Mouse (Mus musculus): Measurements from ENCODE around the gene Tenm4. TPM values are rescaled to one million over a fixed set of nuclear protein-coding genes. Genes with fewer than 3 reads are reported as not detected.

The Tenm4 gene
- total and polyA plus RNA-seq, 3 experiments, result 0.03 to 0.26 (median 0.04) TPM

DNA sequence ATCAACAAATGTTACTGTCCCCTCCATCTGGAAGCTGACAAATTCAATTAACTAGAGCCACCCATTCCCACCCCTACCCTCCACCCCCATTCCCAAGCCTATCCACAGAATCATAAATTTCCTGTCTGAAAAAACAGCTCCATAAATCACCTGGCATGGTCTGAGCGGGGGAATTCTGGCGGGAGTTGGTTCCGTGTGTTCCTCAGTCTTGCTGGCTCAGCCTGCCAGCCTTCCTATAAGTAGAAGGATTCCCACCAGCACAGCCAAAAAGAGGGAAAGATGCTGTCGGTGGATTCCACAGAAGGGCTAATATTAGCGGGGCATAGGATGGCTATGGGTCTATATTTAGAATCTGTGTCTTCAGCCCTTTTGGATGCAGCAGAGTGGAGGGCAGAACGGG is 204.5 kb downstream of the Tenm4 start:
- no peaks in the 10 kb centered on the region for H3K27me3 ChIP-seq (replicated peaks)
- no peak for DNase-seq (ENCODE audit: extremely low read depth)
- TF ChIP-seq JUN (IDR thresholded peaks at IDR 0.05; ENCODE audit: insufficient read depth, low read depth, low read length), result no peak
- no peak for TF ChIP-seq MAX (IDR thresholded peaks at IDR 0.05; ENCODE audit: low read length)
- TF ChIP-seq CHD1 (IDR thresholded peaks at IDR 0.05; ENCODE audit: low read depth, low read length), result no peak
- H3K4me2 ChIP-seq (ENCODE audit: insufficient read depth, low read depth, poor library complexity, severe bottlenecking), result no peak overlapping the region
- H3K36me3 ChIP-seq (replicated peaks in 1 of 2; ENCODE audit: control insufficient read depth in 1 of 2, insufficient read depth in 1 of 2, low read length in 1 of 2), result no peaks in the 10 kb centered on the region
- in situ Hi-C loops (cut with MboI; ENCODE audit: low pct_ligation_motif_present, low pct_unique_long_range_greater_than_20kb, low sequenced_read_pairs) (no loop called here), dilution Hi-C loops (cut with MboI; ENCODE audit: extremely low pct_ligation_motif_present, extremely low pct_unique_long_range_greater_than_20kb, low sequenced_read_pairs) (no loop called here)
- H3K4me1 ChIP-seq (ENCODE audit: control insufficient read depth in 1 of 2, insufficient read depth in 2 of 2), result peaks cover 0 to 17% of the 10 kb centered on the region in 2 experiments; a peak in 2 of 4 replicates
- H3K9ac ChIP-seq (ENCODE audit: insufficient read depth, low read depth), result no peak overlapping the region
- H3K4me3 ChIP-seq (replicated peaks in 1 of 3; ENCODE audit: low read depth in 2 of 3, low read length in 2 of 3, poor library complexity in 1 of 3), result no peak overlapping the region
- no peak overlapping the region for H3K27ac ChIP-seq (ENCODE audit: insufficient read depth, low read depth)
- no peaks in the 10 kb centered on the region for H3K9me3 ChIP-seq (replicated peaks; ENCODE audit: low read length)
- H3K79me2 ChIP-seq (replicated peaks; ENCODE audit: control insufficient read depth, extremely low read depth, insufficient read depth, poor library complexity, severe bottlenecking), result no peaks in the 10 kb centered on the region

DNA sequence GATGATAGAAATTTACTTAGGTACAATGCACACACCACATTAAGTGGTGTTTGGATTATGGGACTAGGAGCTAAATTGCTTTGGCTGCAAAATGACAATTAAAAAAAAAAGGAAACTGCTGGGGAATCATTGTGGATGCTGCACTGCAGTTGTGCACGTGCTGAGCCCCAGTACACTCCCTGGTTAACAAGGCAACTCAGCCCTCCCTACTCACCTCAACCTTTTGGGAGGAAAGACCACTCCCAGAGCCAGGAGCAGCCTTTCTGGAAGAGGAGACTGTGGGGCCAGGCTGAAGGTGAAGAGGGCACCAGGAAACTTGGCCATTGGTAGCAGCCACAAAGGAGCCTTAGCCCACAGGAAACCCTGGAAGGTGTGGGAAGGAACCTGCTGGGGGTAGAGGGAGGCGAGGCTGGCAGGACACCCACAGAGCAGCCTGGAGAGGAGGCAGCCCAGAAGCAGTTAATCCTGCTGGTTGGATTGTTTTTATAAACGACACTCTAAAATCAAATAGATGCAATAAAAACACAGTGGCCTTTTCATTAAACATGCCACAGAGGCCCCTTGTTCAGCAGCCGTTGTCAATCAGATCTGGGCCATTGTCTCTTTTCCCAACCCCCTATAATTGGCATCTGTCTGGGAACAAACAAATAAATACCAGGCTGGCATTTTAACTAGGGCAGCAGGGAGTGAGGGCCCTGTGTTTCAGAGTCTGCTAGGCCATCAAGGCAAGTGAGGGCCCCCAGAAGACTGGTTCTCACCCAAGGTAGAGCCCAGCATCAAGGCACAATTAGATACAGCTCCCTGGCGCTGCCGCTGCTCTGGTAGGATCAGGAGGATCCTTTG is 212.9 kb downstream of the Tenm4 start:
- Histone ChIP-seq H3K4me3 (replicated peaks in 1 of 3; ENCODE audit: low read depth in 2 of 3, low read length in 2 of 3, poor library complexity in 1 of 3) (no peak overlapping the region), H3K9ac (ENCODE audit: insufficient read depth, low read depth) (no peak overlapping the region), H3K9me3 (replicated peaks; ENCODE audit: low read length) (no peaks in the 10 kb centered on the region), H3K79me2 (replicated peaks; ENCODE audit: control insufficient read depth, extremely low read depth, insufficient read depth, poor library complexity, severe bottlenecking) (no peaks in the 10 kb centered on the region), H3K27ac (ENCODE audit: insufficient read depth, low read depth) (no peak overlapping the region), H3K4me2 (ENCODE audit: insufficient read depth, low read depth, poor library complexity, severe bottlenecking) (no peak overlapping the region), H3K27me3 (replicated peaks) (no peaks in the 10 kb centered on the region), H3K36me3 (replicated peaks in 1 of 2; ENCODE audit: control insufficient read depth in 1 of 2, insufficient read depth in 1 of 2, low read length in 1 of 2) (no peaks in the 10 kb centered on the region), H3K4me1 (ENCODE audit: control insufficient read depth in 1 of 2, insufficient read depth in 2 of 2) (no peaks in the 10 kb centered on the region)
- TF ChIP-seq MXI1 (IDR thresholded peaks at IDR 0.05; ENCODE audit: low read depth, low read length) (no peak), ZNF384 (IDR thresholded peaks at IDR 0.05; ENCODE audit: low read depth, low read length) (no peak), CHD1 (IDR thresholded peaks at IDR 0.05; ENCODE audit: low read depth, low read length) (no peak), TCF12 (IDR thresholded peaks at IDR 0.05; ENCODE audit: low read depth, low read length) (no peak), ZMIZ1 (IDR thresholded peaks at IDR 0.05; ENCODE audit: low read depth, low read length) (no peak), MEF2A (IDR thresholded peaks at IDR 0.05; ENCODE audit: borderline replicate concordance, low read depth, low read length) (no peak), MAX (IDR thresholded peaks at IDR 0.05; ENCODE audit: low read length) (no peak), NELFE (IDR thresholded peaks at IDR 0.05; ENCODE audit: low read depth, low read length) (no peak)
- in situ Hi-C loops (cut with MboI; ENCODE audit: low pct_ligation_motif_present, low pct_unique_long_range_greater_than_20kb, low sequenced_read_pairs) (no loop called here), dilution Hi-C loops (cut with MboI; ENCODE audit: extremely low pct_ligation_motif_present, extremely low pct_unique_long_range_greater_than_20kb, low sequenced_read_pairs) (no loop called here)
- no peak for DNase-seq (ENCODE audit: extremely low read depth)

DNA sequence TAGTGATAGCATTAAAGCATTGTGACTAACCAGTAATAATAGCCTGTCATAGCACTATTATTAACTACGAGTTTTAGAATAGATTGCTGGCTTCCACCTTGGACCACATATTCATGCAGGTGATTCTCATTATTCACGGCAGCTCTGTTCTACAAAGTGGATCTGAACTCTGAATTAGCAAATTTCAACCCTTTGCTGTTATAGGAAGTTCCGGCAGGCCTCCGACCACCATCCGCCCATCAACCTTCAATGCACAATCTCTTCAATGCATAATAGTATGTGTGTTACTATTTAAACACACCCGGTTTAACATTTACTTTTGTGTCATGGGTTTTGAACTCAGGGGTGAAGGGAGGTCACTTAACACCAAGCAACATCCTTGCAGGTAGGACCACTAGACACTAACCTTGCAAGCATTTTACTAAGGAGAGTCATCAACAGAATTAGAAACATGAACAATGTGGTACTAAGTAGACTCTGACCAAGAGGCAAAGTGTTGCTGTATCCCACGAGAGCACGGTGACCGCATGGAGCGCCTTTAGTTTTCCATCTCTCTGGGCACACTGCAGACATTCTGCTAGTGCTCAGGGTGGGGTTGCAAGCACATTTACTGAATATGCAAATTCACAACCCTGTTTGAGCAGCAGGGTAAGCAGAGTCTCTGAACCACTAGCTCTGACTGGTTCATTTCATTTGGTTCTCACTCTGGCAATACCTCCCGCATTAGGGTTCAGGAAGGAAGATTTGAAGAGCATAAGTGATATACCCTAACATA is 213.9 kb downstream of the Tenm4 start:
- Histone ChIP-seq H3K9ac (ENCODE audit: insufficient read depth, low read depth) (no peak overlapping the region), H3K79me2 (replicated peaks; ENCODE audit: control insufficient read depth, extremely low read depth, insufficient read depth, poor library complexity, severe bottlenecking) (no peaks in the 10 kb centered on the region), H3K36me3 (replicated peaks in 1 of 2; ENCODE audit: control insufficient read depth in 1 of 2, insufficient read depth in 1 of 2, low read length in 1 of 2) (no peaks in the 10 kb centered on the region), H3K9me3 (replicated peaks; ENCODE audit: low read length) (no peaks in the 10 kb centered on the region), H3K4me2 (ENCODE audit: insufficient read depth, low read depth, poor library complexity, severe bottlenecking) (no peak overlapping the region), H3K4me1 (ENCODE audit: control insufficient read depth in 1 of 2, insufficient read depth in 2 of 2) (no peaks in the 10 kb centered on the region), H3K4me3 (replicated peaks in 1 of 3; ENCODE audit: low read depth in 2 of 3, low read length in 2 of 3, poor library complexity in 1 of 3) (no peak overlapping the region), H3K27ac (ENCODE audit: insufficient read depth, low read depth) (no peak overlapping the region), H3K27me3 (replicated peaks) (no peaks in the 10 kb centered on the region)
- no peak for TF ChIP-seq SMC3 (IDR thresholded peaks at IDR 0.05; ENCODE audit: low read depth, low read length)
- no peak for TF ChIP-seq USF2 (conservative IDR thresholded peaks at IDR 0.05; ENCODE audit: low read depth, low read length)
- TF ChIP-seq CHD2 (IDR thresholded peaks at IDR 0.05; ENCODE audit: low read length), result no peak
- in situ Hi-C loops (cut with MboI; ENCODE audit: low pct_ligation_motif_present, low pct_unique_long_range_greater_than_20kb, low sequenced_read_pairs) (no loop called here), dilution Hi-C loops (cut with MboI; ENCODE audit: extremely low pct_ligation_motif_present, extremely low pct_unique_long_range_greater_than_20kb, low sequenced_read_pairs) (no loop called here)
- DNase-seq (ENCODE audit: extremely low read depth), result no peak

Measured in CH12.LX (cell line).